Mouse (Mus musculus) gastrocnemius, postnatal 14 days (tissue): ENCODE measurements around the gene Prkg2. TPM values are rescaled to one million over a fixed set of nuclear protein-coding genes. Genes with fewer than 3 reads are reported as not detected.

Experiments
- DNase-seq: peaks from one replicate; pipeline ENCODE4 v3.0.0; 2021; ENCODE audit warnings: mixed read lengths
- intact Hi-C: fragments of 180-260 bp; cut with DNase I; formaldehyde crosslinking; loops from one replicate; pipeline ENCODE4 v1.15.1; 2025; ENCODE audit warnings: low total_unique reads
- total RNA-seq, 2 experiments: library from RNA; stranded (reverse); gene quantifications; 2 replicates each; pipeline ENCODE4 v1.2.3; 2021

Prkg2 gene
- total RNA-seq, 2 experiments from 2014 or later, result 0.73 to 0.90 TPM

DNA sequence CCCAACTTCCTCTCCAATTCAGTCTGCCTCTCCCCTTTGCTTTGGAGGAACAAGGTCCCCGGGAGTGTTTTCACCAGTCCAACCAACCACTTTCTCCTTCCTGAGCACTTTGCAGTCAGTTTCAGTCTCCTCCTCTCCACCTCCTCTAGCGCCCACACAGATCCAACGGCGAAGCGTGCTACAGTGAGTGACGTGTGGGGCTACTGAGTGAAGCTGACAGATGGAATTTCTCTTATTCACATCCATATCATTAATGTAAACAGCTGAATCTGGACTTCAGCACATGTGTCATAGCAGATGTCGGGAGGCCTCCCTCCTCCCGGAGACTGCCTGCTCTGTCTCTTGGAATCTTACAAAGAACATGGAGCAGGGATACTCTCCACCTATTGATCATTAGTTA, 101.2 kb downstream of the Prkg2 start:
- DNase-seq, result no peak
- intact Hi-C loops, result no loop called here

DNA sequence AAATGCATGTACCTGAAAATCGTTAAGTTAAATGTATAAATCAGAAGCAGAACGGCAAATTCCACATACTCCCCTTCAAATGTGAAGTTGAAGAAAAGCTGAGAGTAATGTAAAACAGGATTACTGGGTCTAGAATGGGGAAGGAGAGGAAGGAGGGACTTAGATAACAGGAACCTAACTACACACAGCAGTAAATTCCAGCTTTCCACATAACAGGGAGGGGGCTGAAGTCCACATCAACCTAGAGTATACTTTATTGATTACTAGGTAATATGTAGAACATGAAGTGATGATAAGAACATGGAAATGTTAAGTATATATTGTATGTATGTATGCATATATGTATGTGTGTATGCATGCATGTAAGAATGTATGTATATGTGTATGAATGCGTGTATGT, 114.2 kb downstream of the Prkg2 start:
- intact Hi-C loops, result no loop called here

DNA sequence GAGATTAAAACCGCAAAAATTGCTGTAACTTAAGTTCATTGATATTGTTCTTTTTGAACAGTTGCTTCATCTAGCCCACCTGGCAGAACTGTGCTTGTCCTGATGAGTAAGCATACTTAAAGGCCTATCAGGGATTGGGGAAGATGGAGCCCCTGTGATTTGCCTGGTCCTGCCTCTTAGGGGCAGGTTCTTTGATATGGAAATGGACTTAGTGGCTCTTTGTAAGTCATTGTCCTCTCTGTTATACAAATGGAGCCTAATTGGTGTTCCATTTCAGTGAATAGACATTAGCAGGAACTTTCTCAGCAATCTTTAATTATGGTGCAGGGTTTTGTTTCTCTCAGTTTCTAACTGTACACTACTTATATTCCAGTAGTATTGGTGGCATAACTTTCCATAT, 115.5 kb downstream of the Prkg2 start:
- no peak for DNase-seq
- intact Hi-C loops, result no loop called here

More for the DNA sequence above, 114.2 kb downstream of the Prkg2 start:
- no peak for DNase-seq

DNA sequence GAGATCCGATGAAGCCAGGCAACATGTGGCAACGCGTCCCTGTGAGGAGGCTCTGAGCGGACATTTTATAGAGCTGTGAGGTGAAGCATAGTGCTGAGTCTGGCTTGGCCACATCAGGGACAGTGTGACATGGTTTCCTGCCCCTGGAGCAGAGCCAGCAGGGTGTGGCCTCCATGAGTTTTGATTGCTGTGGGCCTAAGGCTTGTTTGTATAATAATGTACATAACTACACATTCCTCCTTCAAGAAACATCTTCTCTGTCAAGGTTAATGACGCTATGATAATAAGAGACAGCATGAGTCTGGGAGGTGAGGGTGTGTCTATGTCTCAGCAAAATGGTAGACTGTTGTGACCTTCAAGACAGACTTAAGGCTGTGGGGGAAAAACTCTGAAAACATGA, 118.4 kb downstream of the Prkg2 start:
- intact Hi-C loops, result no loop called here

DNA sequence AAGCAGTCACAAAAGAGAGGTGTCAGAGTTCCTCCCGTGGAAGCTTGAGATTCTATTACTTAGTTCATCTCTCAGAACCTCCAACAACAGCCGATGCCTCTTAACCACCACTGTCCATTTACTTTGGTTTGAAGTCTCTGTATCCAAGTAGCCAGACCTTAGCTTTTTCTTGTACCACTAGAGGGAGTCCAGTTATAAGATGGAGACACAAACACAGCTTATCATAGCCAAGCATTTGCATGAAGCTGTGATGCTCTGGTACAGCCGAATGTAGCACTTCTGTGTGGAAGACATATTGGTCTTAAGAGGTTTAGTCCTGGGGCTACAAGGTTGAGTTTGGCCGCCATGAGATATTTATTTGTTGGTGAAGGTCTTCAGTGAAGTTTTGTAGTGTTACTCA, 134.8 kb downstream of the Prkg2 start:
- DNase-seq, result no peak
- intact Hi-C loops, result no loop called here

More for the DNA sequence above, 118.4 kb downstream of the Prkg2 start:
- no peak for DNase-seq

DNA sequence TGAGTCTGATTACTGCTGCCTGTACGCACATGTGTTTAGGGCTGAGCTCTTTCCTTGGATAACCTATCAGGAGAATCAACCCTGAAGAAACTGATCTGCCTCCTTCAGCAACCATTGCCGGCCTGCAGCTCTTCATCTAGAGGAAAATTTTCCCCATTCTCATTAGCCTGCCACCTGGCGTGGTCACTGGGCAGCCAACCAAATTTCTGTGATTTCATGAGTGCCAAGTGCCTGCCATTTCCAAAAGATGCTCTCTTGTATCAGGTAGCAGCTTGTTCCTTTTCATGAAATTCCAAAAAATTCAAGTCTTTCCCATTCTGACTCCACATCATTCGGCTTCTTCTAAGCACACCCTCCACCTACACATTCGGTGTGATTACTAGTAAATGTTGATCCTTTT, 136.2 kb downstream of the Prkg2 start:
- DNase-seq, result no peak
- intact Hi-C loops, result no loop called here

DNA sequence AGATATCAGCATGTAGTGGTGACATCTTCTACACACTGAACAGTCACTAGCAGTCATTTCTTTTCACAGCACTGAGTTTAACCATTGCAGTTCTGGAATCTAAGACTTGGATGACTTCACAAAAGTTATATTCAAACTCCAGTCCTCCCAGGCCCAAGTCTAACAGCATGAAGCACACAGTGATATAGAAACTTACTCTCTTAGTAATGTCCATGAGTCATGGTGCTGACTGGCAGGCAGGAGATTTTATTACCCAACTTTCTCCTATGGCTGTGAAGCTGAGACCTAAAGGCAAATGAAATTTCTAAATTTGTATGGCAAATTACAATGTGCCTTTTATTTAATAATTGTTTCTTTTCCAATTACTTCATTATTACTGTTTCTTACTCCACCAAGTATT, 139.2 kb downstream of the Prkg2 start:
- intact Hi-C loops, result loop anchor here (10.0 kb wide), 1 partner anchor 257 kb away; no protein-coding TSS in a partner anchor
- DNase-seq, result no peak

DNA sequence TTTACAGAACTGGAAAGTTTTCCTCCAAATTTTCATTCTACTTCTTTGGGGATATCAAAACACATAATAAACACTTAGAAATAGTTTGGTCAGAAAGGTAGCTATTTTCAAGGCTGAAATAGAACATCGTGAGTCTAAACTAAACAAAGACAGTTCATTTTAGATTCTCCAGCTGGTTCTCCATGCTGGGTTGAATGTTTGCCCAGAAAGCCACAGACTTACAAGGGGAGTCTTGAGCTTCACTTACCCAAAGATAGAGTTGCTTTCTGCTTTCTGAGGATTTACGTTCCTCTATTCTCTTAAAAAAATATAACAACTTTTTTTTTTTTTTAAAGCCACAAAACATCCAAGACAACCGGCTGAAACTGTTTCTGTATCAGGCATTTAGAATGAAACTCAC, 142.9 kb downstream of the Prkg2 start:
- no peak for DNase-seq
- intact Hi-C loops, result loop anchor here (10.0 kb wide), 1 partner anchor 261 kb away; no protein-coding TSS in a partner anchor

DNA sequence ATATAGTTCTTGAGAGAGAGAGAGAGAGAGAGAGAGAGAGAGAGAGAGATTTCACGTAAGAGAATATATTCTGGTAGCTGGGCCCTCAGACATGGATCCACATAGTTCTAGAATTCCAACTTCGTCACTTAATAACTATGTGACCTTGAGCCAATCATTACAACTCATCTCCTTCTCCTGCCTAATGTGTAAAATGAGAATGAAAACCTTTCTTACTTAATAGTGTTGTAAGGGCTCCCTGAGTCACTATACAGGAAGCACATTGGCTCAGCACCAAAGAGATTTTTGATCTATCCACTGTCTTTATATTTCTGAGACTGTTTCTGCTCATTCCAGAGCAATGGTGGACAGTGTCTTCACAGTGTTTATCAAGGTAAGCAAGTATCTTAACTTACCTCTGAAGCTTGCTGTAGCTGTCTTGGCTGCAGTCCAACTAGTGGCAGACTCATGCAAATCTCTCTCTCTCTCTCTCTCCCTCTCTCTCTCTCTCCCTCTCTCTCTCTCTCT, 146.6 kb downstream of the Prkg2 start:
- no peak for DNase-seq
- intact Hi-C loops, result loop anchor here (10.0 kb wide), 1 partner anchor 264 kb away; no protein-coding TSS in a partner anchor

DNA sequence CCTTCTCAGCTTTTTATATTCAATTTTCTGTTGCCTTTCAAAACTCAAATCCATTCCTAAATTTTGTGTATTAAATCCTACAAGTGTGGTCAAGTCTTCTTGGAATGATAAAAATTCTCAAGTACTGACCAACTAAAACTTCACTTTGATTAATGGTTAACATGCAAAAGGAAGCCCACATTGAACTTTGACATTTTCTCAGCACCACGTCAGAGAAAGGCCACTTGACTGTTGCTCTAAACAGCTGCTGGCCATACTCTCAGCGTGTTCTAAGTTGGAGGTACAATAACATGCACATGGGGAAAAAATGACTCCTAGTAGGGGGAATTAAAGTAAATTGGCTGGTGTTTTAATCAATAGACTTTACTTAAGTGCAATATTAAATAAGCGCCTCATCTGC, 155.1 kb downstream of the Prkg2 start:
- intact Hi-C loops, result no loop called here
- DNase-seq, result no peak

Other genes starting within 250 kb of the Prkg2 start
- gene Bmp3, start 182.9 kb downstream of the Prkg2 start, total RNA-seq, result 1 to 10 TPM; 1.6 to 2.4 TPM